Mouse (Mus musculus) heart, postnatal 0 days (tissue): Measurements from ENCODE around the gene Muc2. TPM values are rescaled to one million over a fixed set of nuclear protein-coding genes. Genes with fewer than 3 reads are reported as not detected.

Experiments used
- ATAC-seq: fragments of 200-750 bp; cut with Nextera tagmentation; 2 replicates; pipeline ENCODE4 v1.8.0; 2017; ENCODE audit warnings: low read depth, moderate number of reproducible peaks, moderate library complexity; ENCODE audit not compliant: insufficient read depth
- DNase-seq: peaks from one replicate; pipeline ENCODE4 v3.0.0-alpha.2; 2016; ENCODE audit warnings: low spot score
- H3K27ac ChIP-seq: fragments of 300-500 bp; sonication (generic); 2 replicates; pipeline ENCODE4 v1.5.1; 2014; ENCODE audit warnings: low read depth, mild to moderate bottlenecking
- H3K27me3 ChIP-seq: fragments of 300-500 bp; sonication (generic); 2 replicates; pipeline ENCODE4 v1.6.1; 2014; ENCODE audit warnings: low read length, mixed read lengths; ENCODE audit not compliant: control insufficient read depth, insufficient read depth
- H3K36me3 ChIP-seq: fragments of 300-500 bp; sonication (generic); replicated peaks from 2 replicates; pipeline ENCODE4 v1.6.1; 2014; ENCODE audit warnings: low read length, mixed read lengths; ENCODE audit not compliant: control insufficient read depth, insufficient read depth
- H3K4me1 ChIP-seq: fragments of 300-500 bp; sonication (generic); 2 replicates; pipeline ENCODE4 v1.6.1; 2014; ENCODE audit warnings: antibody characterized with exemption; ENCODE audit not compliant: control insufficient read depth, insufficient read depth
- H3K4me2 ChIP-seq: fragments of 300-500 bp; sonication (generic); 2 replicates; pipeline ENCODE4 v1.6.1; 2014; ENCODE audit warnings: low read depth, mild to moderate bottlenecking, low read length, moderate library complexity
- H3K4me3 ChIP-seq: fragments of 300-500 bp; sonication (generic); 2 replicates; pipeline ENCODE4 v1.5.1; 2014; ENCODE audit warnings: low read depth, low read length
- H3K9ac ChIP-seq: fragments of 300-500 bp; sonication (generic); replicated peaks from 2 replicates; pipeline ENCODE4 v1.6.1; 2014; ENCODE audit warnings: low read depth, low read length, mixed read lengths
- H3K9me3 ChIP-seq: fragments of 300-500 bp; sonication (generic); replicated peaks from 2 replicates; pipeline ENCODE4 v1.6.1; 2016; ENCODE audit warnings: low read length; ENCODE audit not compliant: control insufficient read depth
- CTCF ChIP-seq: IDR thresholded peaks from 2 replicates; pipeline ENCODE4 v1.5.1; 2016; ENCODE audit warnings: antibody characterized with exemption, control low read depth, low read depth
- EP300 ChIP-seq: IDR thresholded peaks from 2 replicates; pipeline ENCODE4 v1.6.1; 2016; ENCODE audit warnings: antibody characterized with exemption, low read depth
- WGBS: fragments of 180-500 bp; shearing (Covaris S2); extraction: QIAGEN DNeasy Blood & Tissue Kit; methylation state at CpG from one replicate; pipeline ENCODE4 v1.1.7; 2014; 5-methylcytosine and 5-hydroxymethylcytosine counted together
- polyA plus RNA-seq: library from polyadenylated mRNA; unstranded; fragments of >200 nt; fragmentation: Nextera tagmentation; extraction: Ambion mirVana; gene quantifications from 2 replicates; pipeline ENCODE4 v1.2.1, GENCODE M21; 2015
- total RNA-seq: library from RNA; depleted of rRNA; stranded (reverse); fragments of >200 nt; gene quantifications from 2 replicates; pipeline ENCODE4 v1.2.3, GENCODE M21; 2014; ENCODE audit warnings: low replicate concordance

Muc2 gene
- total and polyA plus RNA-seq, 2 experiments from 2014 or later, result not detected

DNA sequence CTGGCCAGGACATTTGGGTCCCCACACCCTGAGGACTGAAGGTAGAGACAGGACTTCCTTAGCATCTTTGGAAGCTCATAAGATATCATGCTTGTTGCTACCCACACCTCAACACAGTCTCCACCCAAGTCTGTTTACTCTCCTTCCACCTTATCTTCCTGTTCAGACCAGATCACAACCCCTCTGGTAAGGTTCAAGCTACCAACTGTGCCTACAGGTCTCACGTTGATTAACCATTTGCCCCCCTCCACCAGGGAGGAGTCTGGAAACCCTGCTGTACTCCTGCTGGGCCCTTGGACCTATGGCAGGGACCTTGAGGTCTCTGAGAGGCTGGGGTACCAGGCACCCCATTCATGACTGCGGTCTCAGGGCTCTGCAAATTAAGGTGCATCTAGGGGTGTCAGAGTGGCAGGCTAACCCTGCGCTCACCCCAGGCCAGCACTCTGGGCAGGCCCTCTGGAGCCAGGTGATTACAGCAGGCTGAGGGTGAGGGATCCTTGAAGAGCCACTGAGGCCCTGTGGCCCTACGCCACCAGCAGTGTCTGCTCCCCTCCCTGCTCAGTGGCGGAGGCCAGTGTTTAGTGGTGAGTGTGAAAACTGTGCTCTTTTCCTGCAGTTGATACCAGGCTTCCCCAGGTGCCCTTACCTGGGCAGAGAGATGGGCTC, 18.4 kb upstream of the Muc2 start:
- H3K4me1 ChIP-seq, result no peaks in the 10 kb centered on the region
- H3K4me3 ChIP-seq, result no peak overlapping the region
- no peak overlapping the region for H3K4me2 ChIP-seq
- no peak for DNase-seq
- TF ChIP-seq EP300 (no peak), CTCF (no peak)
- H3K9ac ChIP-seq, result no peak overlapping the region
- no peak for ATAC-seq
- no peaks in the 10 kb centered on the region for H3K36me3 ChIP-seq
- no peak overlapping the region for H3K27ac ChIP-seq
- no peaks in the 10 kb centered on the region for H3K9me3 ChIP-seq
- H3K27me3 ChIP-seq, result no peaks in the 10 kb centered on the region
- 69% methylated on average over 5 of the region's 5 CpGs for WGBS

DNA sequence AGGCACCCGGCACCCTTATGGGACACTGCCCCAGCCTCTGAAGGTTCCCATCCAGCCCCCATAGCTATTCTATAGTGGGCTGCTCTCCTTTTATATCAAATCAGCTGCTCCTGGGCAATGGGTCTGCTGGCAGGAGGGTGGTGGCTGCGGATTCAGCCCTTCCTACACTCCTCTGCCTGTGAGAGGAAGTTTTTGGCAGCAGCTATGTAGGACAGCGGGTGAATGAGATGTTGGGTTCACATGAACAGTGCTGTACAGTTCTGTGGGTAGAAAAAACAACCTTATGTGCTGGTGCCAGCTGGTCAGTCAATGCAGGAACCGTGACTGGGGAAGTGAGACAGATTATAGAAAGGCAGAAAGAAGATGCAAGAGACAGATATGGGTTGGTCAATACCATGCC, 11.2 kb upstream of the Muc2 start:
- DNase-seq (no peak), ATAC-seq (no peak)
- Histone ChIP-seq H3K36me3 (no peaks in the 10 kb centered on the region), H3K4me1 (no peaks in the 10 kb centered on the region), H3K27me3 (no peaks in the 10 kb centered on the region), H3K4me3 (no peak overlapping the region), H3K9me3 (no peaks in the 10 kb centered on the region), H3K4me2 (no peak overlapping the region), H3K9ac (no peak overlapping the region), H3K27ac (no peak overlapping the region)
- TF ChIP-seq EP300 (no peak), CTCF (no peak)
- WGBS, result 70% methylated on average over 4 of the region's 4 CpGs

- H3K27me3 ChIP-seq, result 0 out of 2 replicates have a peak, but pooled peaks cover 16% of the 10 kb centered on the region
- DNase-seq (no peak), ATAC-seq (no peak)
- H3K4me3 ChIP-seq, result no peak overlapping the region
- no peak overlapping the region for H3K4me2 ChIP-seq
- H3K9me3 ChIP-seq, result no peaks in the 10 kb centered on the region
- H3K36me3 ChIP-seq, result no peaks in the 10 kb centered on the region
- 57% methylated on average over 10 of the region's 10 CpGs for WGBS
- H3K27ac ChIP-seq, result no peak overlapping the region
- no peak for TF ChIP-seq EP300
- no peak for TF ChIP-seq CTCF
- no peak overlapping the region for H3K9ac ChIP-seq
- no peaks in the 10 kb centered on the region for H3K4me1 ChIP-seq
These were observed 2.8 kb upstream of the Muc2 start for GRCm38 (mm10) chr7:141687330-141687729.

DNA sequence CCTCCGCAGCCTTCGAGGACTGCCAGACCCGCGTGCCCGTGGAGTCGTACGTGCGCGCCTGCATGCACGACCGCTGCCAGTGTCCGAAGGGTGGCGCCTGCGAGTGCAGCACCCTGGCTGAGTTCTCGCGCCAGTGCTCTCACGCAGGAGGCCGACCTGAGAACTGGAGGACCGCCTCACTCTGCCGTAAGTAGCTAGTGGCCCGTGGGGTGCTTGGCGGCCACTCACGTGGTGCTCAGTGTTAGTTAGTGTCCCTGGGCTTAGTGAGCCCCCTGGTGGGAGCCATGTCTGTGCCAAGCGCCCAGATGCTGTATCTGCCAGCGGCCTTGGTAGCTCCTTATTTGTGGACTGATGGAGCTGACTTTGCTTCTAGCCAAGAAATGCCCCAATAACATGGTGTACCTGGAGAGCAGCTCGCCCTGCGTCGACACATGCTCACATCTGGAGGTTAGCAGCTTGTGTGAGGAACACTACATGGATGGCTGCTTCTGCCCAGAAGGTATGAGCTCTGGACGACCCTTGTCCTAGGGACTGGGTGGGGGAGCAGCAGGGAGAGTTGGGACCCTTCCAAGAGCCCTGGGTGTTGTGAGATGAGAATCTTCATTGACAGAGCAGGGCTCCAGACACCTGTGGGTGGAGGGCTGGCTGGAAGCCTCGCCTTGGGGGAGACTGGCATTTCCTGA, 3.6 kb downstream of the Muc2 start:
- ATAC-seq (no peak), DNase-seq (no peak)
- no peaks in the 10 kb centered on the region for H3K4me1 ChIP-seq
- no peaks in the 10 kb centered on the region for H3K9me3 ChIP-seq
- peaks cover 29% of the 10 kb centered on the region; the same call in 1 of the 2 replicates for H3K27me3 ChIP-seq
- no peak overlapping the region for H3K9ac ChIP-seq
- H3K4me3 ChIP-seq, result no peak overlapping the region
- no peaks in the 10 kb centered on the region for H3K36me3 ChIP-seq
- no peak overlapping the region for H3K27ac ChIP-seq
- TF ChIP-seq EP300 (no peak), CTCF (no peak; the same call in 1 of the 2 replicates)
- peak overlapping the region; percentile 40 for H3K4me2 ChIP-seq
- WGBS, result 46% methylated on average over 30 of the region's 30 CpGs

DNA sequence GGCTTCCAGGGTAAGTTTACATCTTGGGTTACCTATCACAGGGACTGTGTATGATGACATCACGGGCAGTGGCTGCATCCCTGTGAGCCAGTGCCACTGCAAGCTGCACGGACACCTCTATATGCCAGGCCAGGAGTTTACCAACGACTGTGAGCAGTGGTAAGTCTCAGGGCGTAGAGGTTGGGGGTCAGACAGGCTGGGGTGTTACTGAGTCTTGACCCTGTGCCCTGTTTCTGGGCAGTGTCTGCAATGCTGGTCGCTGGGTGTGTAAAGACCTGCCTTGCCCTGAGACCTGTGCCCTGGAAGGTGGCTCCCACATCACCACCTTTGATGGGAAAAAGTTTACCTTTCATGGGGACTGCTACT, 4.1 kb downstream of the Muc2 start:
- no peak overlapping the region for H3K9ac ChIP-seq
- no peaks in the 10 kb centered on the region for H3K9me3 ChIP-seq
- DNase-seq (no peak), ATAC-seq (no peak)
- peaks cover 28% of the 10 kb centered on the region; the same call in 1 of the 2 replicates for H3K27me3 ChIP-seq
- WGBS, result 71% methylated on average over 5 of the region's 5 CpGs
- no peak overlapping the region for H3K4me2 ChIP-seq
- no peak overlapping the region for H3K27ac ChIP-seq
- H3K4me1 ChIP-seq, result no peaks in the 10 kb centered on the region
- no peak overlapping the region for H3K4me3 ChIP-seq
- TF ChIP-seq EP300 (no peak), CTCF (no peak)
- H3K36me3 ChIP-seq, result no peaks in the 10 kb centered on the region

DNA sequence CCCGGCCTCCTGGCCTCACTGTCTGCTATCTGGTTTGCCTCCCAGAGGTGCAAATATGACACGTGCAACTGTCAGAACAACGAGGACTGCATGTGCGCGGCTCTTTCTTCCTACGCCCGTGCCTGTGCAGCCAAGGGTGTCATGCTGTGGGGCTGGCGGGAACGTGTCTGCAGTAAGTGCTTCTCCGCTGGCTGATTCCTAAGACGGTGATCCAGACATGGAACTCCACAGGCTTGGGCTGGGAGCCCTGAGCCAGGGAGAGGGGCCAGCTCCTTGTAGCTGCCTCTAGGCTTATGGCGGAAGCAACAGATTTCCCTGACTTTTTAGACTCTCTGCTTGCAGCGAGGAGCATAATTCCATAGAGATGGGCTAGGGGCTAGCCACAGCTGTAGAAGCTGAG, 6.4 kb downstream of the Muc2 start:
- Histone ChIP-seq H3K4me1 (no peaks in the 10 kb centered on the region), H3K9ac (no peak overlapping the region), H3K9me3 (no peaks in the 10 kb centered on the region), H3K36me3 (no peaks in the 10 kb centered on the region), H3K4me2 (no peak overlapping the region), H3K27ac (no peak overlapping the region), H3K4me3 (no peak overlapping the region), H3K27me3 (peaks cover 20% of the 10 kb centered on the region; the same call in 1 of the 2 replicates)
- TF ChIP-seq CTCF (no peak), EP300 (no peak)
- WGBS, result 70% methylated on average over 13 of the region's 13 CpGs
- DNase-seq (no peak), ATAC-seq (no peak)
